14 mouse cellular contexts compared by ENCODE assay signal in the genomic region with DNA sequence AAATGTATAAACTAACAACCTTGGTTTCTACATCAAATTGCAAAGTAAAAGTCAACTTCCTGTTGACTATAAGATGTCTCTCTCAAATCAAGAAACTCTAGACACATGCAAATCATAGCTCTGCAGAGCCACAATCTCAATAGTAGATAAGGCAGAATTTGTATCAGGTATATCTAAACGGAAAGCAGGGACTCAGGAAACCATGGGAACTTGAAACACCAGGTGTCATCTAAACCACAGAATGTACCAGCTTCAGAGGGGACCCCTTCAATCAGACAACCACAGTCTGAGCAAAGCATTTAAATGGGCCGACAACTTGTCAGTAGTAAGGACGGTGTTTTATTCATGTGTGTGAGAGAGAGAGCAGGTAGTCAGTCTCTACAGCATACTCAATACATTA.
"Had no signal": no experiment of that assay in that cellular context is flagged by ENCODE, and none has a peak within 500 bp of the region (broad histone marks: within the 10 kb centered on the region; RNA-seq: fewer than 3 reads in every experiment).

No protein-coding gene starts in this region.

- H3K4me3 ChIP-seq: layer of hippocampus, adult 2 months; limb, embryonic 10.5 days; liver, embryonic 15.5 days; midbrain, embryonic 10.5 days; myocyte; neural tube, embryonic 12.5 days had no signal

- H3K27ac ChIP-seq: kidney, postnatal 0 days; layer of hippocampus, adult 2 months; limb, embryonic 10.5 days; liver, embryonic 15.5 days; midbrain, embryonic 10.5 days; neural tube, embryonic 12.5 days; stomach, postnatal 0 days had no signal

- DNase-seq: kidney, adult 9 months; kidney, postnatal 36 days; lung, adult 2 months; lung, postnatal 4 days; midbrain, embryonic 14.5 days had no signal

- ATAC-seq: lung, postnatal 0 days had no signal
